Mouse (Mus musculus) ovary, adult 18-20 months (tissue): ENCODE measurements around the gene Vmn1r9.
"Not testable (repeated sequence)": the region's sequence is repeated elsewhere in the genome, so short reads cannot be mapped to it uniquely, and the experiment has no call there.

Source experiments
- DNase-seq: peaks from one replicate; pipeline ENCODE4 v3.0.0; 2022; ENCODE audit warnings: low spot score, mixed read lengths

Gene Vmn1r9

GRCm38 (mm10) chr6:57066487-57066886 is at the start of gene Vmn1r9:
TSS of gene Vmn1r9 (plus strand) at chr6:57066787.
- no peak for DNase-seq

DNA sequence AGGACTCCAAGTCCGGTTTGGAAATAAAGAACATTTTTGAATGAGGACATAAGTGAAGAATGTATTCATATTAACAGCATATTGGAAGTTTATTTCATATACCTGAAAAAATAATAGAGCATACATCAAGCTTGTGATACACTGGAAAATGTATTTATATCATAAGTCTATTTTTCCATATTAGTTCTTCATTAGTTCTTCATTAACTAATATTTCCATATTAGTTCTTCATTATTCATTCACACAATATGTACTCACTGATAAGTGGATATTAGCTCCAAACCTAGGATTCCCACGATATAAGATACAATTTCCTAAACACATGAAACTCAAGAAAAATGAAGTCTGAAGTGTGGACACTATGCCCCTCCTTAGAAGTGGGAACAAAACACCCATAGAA is 41.4 kb upstream of the Vmn1r9 start, which contains the start of gene Vmn1r7:
Vmn1r7 (minus strand) TSS at position 101 of the 400 bp plus-strand sequence.
- DNase-seq = not testable (repeated sequence)

- no peak for DNase-seq
These were observed 34.6 kb upstream of the Vmn1r9 start, which contains the start of gene Vmn1r8 for GRCm38 (mm10) chr6:57031984-57032383. TSS of gene Vmn1r8 (plus strand) at chr6:57032284.

DNA sequence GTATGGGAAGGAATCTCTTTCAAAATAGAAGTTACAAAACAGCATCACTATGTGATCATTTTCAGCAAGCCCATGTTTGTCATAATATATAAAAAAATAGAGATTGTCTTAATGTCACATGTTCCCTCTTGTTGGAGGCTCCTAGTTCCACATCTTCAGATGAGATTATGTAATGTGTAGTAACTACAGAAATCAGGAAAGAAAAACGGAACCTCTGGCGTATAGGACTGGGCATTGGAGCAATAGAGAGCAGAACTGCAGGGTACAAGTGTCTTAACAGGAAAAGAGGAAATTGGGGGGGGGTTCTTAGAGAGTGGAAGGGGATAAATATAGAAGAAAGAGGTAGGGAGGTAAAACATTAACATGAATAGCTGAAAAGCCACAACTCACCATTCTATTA is 31.9 kb upstream of the Vmn1r9 start:
- no peak for DNase-seq

DNA sequence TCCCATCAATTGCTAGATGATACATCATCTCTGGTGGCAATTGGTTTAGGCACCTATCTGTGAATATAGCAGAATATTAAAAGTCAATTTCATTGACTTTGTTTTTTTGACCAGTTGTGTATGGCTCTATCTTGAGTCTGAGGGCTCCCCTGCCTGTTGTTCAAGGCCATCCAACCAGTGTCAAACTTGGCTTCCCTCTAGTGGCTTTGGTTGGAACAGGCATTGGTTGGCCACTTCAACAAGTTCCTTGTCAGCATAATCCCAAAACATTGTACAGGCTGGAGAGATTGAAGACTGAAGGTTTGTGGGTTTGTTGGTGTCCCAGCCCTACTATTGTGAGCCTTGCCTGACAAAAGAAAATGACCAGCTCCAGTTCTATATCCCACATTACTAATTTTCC is 2.9 kb upstream of the Vmn1r9 start:
- DNase-seq = no peak

DNA sequence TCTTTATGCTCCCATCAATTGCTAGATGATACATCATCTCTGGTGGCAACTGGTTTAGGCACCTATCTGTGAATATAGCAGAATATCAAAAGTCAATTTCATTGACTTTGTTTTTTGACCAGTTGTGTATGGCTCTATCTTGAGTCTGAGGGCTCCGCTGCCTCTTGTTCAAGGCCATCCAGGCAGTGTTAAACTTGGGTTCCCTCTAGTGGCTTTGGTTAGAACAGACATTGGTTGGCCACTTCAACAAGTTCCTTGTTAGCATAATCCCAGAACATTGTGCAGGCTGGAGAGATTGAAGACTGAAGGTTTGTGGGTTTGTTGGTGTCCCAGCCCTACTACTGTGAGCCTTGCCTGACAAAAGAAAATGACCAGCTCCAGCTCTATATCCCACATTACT is 39.8 kb downstream of the Vmn1r9 start:
- DNase-seq = no peak

GRCm38 (mm10) chr6:57109154-57109553 is 42.6 kb downstream of the Vmn1r9 start, which contains the start of gene Vmn1r10:
TSS of gene Vmn1r10 (plus strand) at chr6:57109454.
- DNase-seq = no peak
